Mouse (Mus musculus): ENCODE measurements around the gene Mras. TPM values are rescaled to one million over a fixed set of nuclear protein-coding genes. Genes with fewer than 3 reads are reported as not detected.
A peak's percentile ranks its signal among the peaks of the same experiment; 100 is the strongest.

The Mras gene
- polyA plus RNA-seq (2015; fragmentation: Nextera tagmentation; extraction: Ambion mirVana) = 11.0 and 12.5 TPM in 2 replicates

GRCm38 (mm10) chr9:99437031-99437764, at the start of gene Mras:
Gene Mras, minus strand, starts transcription at chr9:99437381.
- Histone ChIP-seq H3K27me3 (replicated peaks) (0 out of 2 replicates have a peak, but pooled peaks cover 4% of the 10 kb centered on the region), H3K4me1 (replicated peaks) (peaks cover 16% of the 10 kb centered on the region), H3K27ac (peak within 1 kb of the TSS; percentile 60; the same call in 1 of the 2 replicates), H3K9ac (peak within 1 kb of the TSS; percentile 73), H3K4me2 (replicated peaks) (peak within 1 kb of the TSS; percentile 93), H3K9me3 (no peaks in the 10 kb centered on the region), H3K4me3 (replicated peaks) (peak within 1 kb of the TSS; percentile 76), H3K36me3 (no peaks in the 10 kb centered on the region)
- ATAC-seq = peak; percentile 27
- WGBS = 12% methylated on average over 27 of the region's 27 CpGs

GRCm38 (mm10) chr9:99485144-99485543, 48.0 kb upstream of the Mras start:
- no peak for ATAC-seq
- Histone ChIP-seq H3K27ac (no peak overlapping the region), H3K9me3 (no peaks in the 10 kb centered on the region), H3K9ac (no peak overlapping the region), H3K27me3 (replicated peaks) (no peaks in the 10 kb centered on the region), H3K4me1 (replicated peaks) (no peaks in the 10 kb centered on the region), H3K4me3 (replicated peaks) (no peak overlapping the region), H3K4me2 (replicated peaks) (no peak overlapping the region), H3K36me3 (peaks cover 13% of the 10 kb centered on the region)
- 94% methylated on average over 4 of the region's 4 CpGs for WGBS

GRCm38 (mm10) chr9:99484632-99485031, 47.5 kb upstream of the Mras start:
- H3K9ac ChIP-seq = no peak overlapping the region
- no peak for ATAC-seq
- no peak overlapping the region for H3K27ac ChIP-seq
- H3K4me3 ChIP-seq (replicated peaks) = no peak overlapping the region
- H3K4me2 ChIP-seq (replicated peaks) = no peak overlapping the region
- H3K36me3 ChIP-seq = peaks cover 13% of the 10 kb centered on the region
- H3K4me1 ChIP-seq (replicated peaks) = 0 out of 2 replicates have a peak, but pooled peaks cover 1% of the 10 kb centered on the region
- H3K9me3 ChIP-seq = no peaks in the 10 kb centered on the region
- H3K27me3 ChIP-seq (replicated peaks) = no peaks in the 10 kb centered on the region

- Histone ChIP-seq H3K27me3 (replicated peaks) (no peaks in the 10 kb centered on the region), H3K9me3 (no peaks in the 10 kb centered on the region), H3K27ac (no peak overlapping the region), H3K36me3 (peaks cover 13% of the 10 kb centered on the region), H3K9ac (no peak overlapping the region), H3K4me1 (replicated peaks) (0 out of 2 replicates have a peak, but pooled peaks cover 7% of the 10 kb centered on the region), H3K4me2 (replicated peaks) (no peak overlapping the region), H3K4me3 (replicated peaks) (no peak overlapping the region)
- WGBS = 88% methylated on average over 4 of the region's 4 CpGs
- no peak for ATAC-seq
Observed at GRCm38 (mm10) chr9:99483191-99483590, 46.0 kb upstream of the Mras start.

GRCm38 (mm10) chr9:99480764-99481163, 43.6 kb upstream of the Mras start:
- no peak for ATAC-seq
- 0 out of 2 replicates have a peak, but pooled peaks cover 7% of the 10 kb centered on the region for H3K4me1 ChIP-seq (replicated peaks)
- no peak overlapping the region for H3K4me2 ChIP-seq (replicated peaks)
- H3K27ac ChIP-seq = no peak overlapping the region
- WGBS = 86% methylated on average over 4 of the region's 4 CpGs
- H3K4me3 ChIP-seq (replicated peaks) = no peak overlapping the region
- no peaks in the 10 kb centered on the region for H3K27me3 ChIP-seq (replicated peaks)
- H3K9me3 ChIP-seq = no peaks in the 10 kb centered on the region
- no peak overlapping the region for H3K9ac ChIP-seq
- peaks cover 4% of the 10 kb centered on the region for H3K36me3 ChIP-seq

GRCm38 (mm10) chr9:99479181-99479711, 42.1 kb upstream of the Mras start:
- 46% methylated on average over 9 of the region's 9 CpGs for WGBS
- peak; percentile 91 for ATAC-seq
- H3K4me1 ChIP-seq (replicated peaks) = 0 out of 2 replicates have a peak, but pooled peaks cover 7% of the 10 kb centered on the region
- H3K9ac ChIP-seq = no peak overlapping the region
- peak overlapping the region; percentile 54 for H3K27ac ChIP-seq
- no peaks in the 10 kb centered on the region for H3K27me3 ChIP-seq (replicated peaks)
- H3K9me3 ChIP-seq = no peaks in the 10 kb centered on the region
- H3K4me3 ChIP-seq (replicated peaks) = no peak overlapping the region
- H3K4me2 ChIP-seq (replicated peaks) = peak overlapping the region; percentile 26
- H3K36me3 ChIP-seq = peaks cover 2% of the 10 kb centered on the region; the same call in 1 of the 2 replicates

- no peak overlapping the region for H3K27ac ChIP-seq
- H3K4me1 ChIP-seq (replicated peaks) = no peaks in the 10 kb centered on the region
- 47% methylated on average over 7 of the region's 7 CpGs for WGBS
Observed at GRCm38 (mm10) chr9:99471334-99471733, 34.2 kb upstream of the Mras start.

GRCm38 (mm10) chr9:99470347-99471092, 33.3 kb upstream of the Mras start:
- Histone ChIP-seq H3K4me1 (replicated peaks) (no peaks in the 10 kb centered on the region), H3K27ac (peak overlapping the region; percentile 72), H3K9me3 (no peaks in the 10 kb centered on the region), H3K36me3 (no peaks in the 10 kb centered on the region), H3K9ac (no peak overlapping the region), H3K27me3 (replicated peaks) (no peaks in the 10 kb centered on the region), H3K4me3 (replicated peaks) (no peak overlapping the region), H3K4me2 (replicated peaks) (peak overlapping the region; percentile 38)
- 50% methylated on average over 16 of the region's 16 CpGs for WGBS
- ATAC-seq = peak; percentile 76

More at GRCm38 (mm10) chr9:99471334-99471733, 34.2 kb upstream of the Mras start:
- H3K36me3 ChIP-seq = no peaks in the 10 kb centered on the region
- no peak overlapping the region for H3K9ac ChIP-seq
- peak; percentile 73 for ATAC-seq
- no peaks in the 10 kb centered on the region for H3K27me3 ChIP-seq (replicated peaks)
- no peak overlapping the region for H3K4me2 ChIP-seq (replicated peaks)
- H3K4me3 ChIP-seq (replicated peaks) = no peak overlapping the region
- H3K9me3 ChIP-seq = no peaks in the 10 kb centered on the region

- Histone ChIP-seq H3K36me3 (no peaks in the 10 kb centered on the region), H3K27ac (peak overlapping the region; percentile 72), H3K27me3 (replicated peaks) (no peaks in the 10 kb centered on the region), H3K9me3 (no peaks in the 10 kb centered on the region), H3K4me2 (replicated peaks) (no peak overlapping the region; the same call in 1 of the 2 replicates), H3K4me3 (replicated peaks) (no peak overlapping the region), H3K4me1 (replicated peaks) (no peaks in the 10 kb centered on the region), H3K9ac (no peak overlapping the region)
- 61% methylated on average over 8 of the region's 8 CpGs for WGBS
- peak; percentile 82 for ATAC-seq
Observed at GRCm38 (mm10) chr9:99469681-99470273, 32.6 kb upstream of the Mras start.

- Histone ChIP-seq H3K4me3 (replicated peaks) (no peak overlapping the region), H3K36me3 (no peaks in the 10 kb centered on the region), H3K27ac (no peak overlapping the region), H3K4me2 (replicated peaks) (no peak overlapping the region), H3K4me1 (replicated peaks) (no peaks in the 10 kb centered on the region), H3K9ac (no peak overlapping the region), H3K9me3 (no peaks in the 10 kb centered on the region), H3K27me3 (replicated peaks) (no peaks in the 10 kb centered on the region)
- ATAC-seq = no peak
- 71% methylated on average over 9 of the region's 9 CpGs for WGBS
Observed at GRCm38 (mm10) chr9:99468572-99468971, 31.4 kb upstream of the Mras start.

GRCm38 (mm10) chr9:99464876-99465275, 27.7 kb upstream of the Mras start:
- 80% methylated on average over 6 of the region's 6 CpGs for WGBS
- Histone ChIP-seq H3K27ac (no peak overlapping the region), H3K9ac (no peak overlapping the region), H3K9me3 (no peaks in the 10 kb centered on the region), H3K4me2 (replicated peaks) (no peak overlapping the region), H3K4me1 (replicated peaks) (no peaks in the 10 kb centered on the region), H3K27me3 (replicated peaks) (no peaks in the 10 kb centered on the region), H3K4me3 (replicated peaks) (no peak overlapping the region), H3K36me3 (no peaks in the 10 kb centered on the region)
- no peak for ATAC-seq

GRCm38 (mm10) chr9:99459730-99460129, 22.5 kb upstream of the Mras start:
- Histone ChIP-seq H3K4me2 (replicated peaks) (no peak overlapping the region), H3K27me3 (replicated peaks) (no peaks in the 10 kb centered on the region), H3K9me3 (no peaks in the 10 kb centered on the region), H3K4me1 (replicated peaks) (no peaks in the 10 kb centered on the region), H3K36me3 (no peaks in the 10 kb centered on the region), H3K9ac (no peak overlapping the region), H3K27ac (no peak overlapping the region), H3K4me3 (replicated peaks) (no peak overlapping the region)
- ATAC-seq = no peak
- 80% methylated on average over 4 of the region's 4 CpGs for WGBS

All from intestine, embryonic 15.5 days (tissue).